Mouse (Mus musculus) heart, postnatal 36 days (tissue): ENCODE measurements around the gene Tmem114. TPM values are rescaled to one million over a fixed set of nuclear protein-coding genes. Genes with fewer than 3 reads are reported as not detected.
A peak's percentile ranks its signal among the peaks of the same experiment; 100 is the strongest.

ENCODE experiments used
- DNase-seq, 2 experiments: peaks; one replicate each; pipeline ENCODE4 v3.0.0; 2021 to 2022
- intact Hi-C: fragments of 180-260 bp; cut with DNase I; formaldehyde crosslinking; loops from one replicate; pipeline ENCODE4 v1.15.1; 2025
- total RNA-seq, 2 experiments: library from RNA; stranded (reverse); gene quantifications; 2 replicates each; pipeline ENCODE4 v1.2.3; 2021

Gene Tmem114
- total RNA-seq, 2 experiments from 2014 or later, result not detected

DNA sequence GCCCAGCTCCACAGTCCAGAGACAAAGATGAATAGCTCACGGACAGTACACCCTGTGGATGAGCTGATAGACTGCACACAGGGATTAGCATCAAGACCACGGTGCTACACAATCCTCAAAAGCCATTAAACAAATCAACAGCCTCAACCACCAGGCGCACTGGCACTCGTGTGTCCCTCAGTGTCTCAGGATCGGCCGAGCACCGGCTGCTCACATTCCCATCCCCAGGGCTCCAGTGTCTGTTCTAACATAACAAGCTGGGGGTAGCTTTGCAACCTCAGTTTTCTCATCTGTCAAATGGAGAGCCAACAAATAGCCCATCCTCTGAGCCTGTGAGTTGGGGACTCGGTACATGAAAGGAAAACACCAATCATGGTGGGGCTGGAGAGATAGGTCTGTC is 11.5 kb downstream of the Tmem114 start:
- DNase-seq, result no peak
- intact Hi-C loops, result loop anchor here (5.0 to 10.0 kb wide), 3 partner anchors 59 to 441 kb away; partner anchors contain the start of gene Mettl22

DNA sequence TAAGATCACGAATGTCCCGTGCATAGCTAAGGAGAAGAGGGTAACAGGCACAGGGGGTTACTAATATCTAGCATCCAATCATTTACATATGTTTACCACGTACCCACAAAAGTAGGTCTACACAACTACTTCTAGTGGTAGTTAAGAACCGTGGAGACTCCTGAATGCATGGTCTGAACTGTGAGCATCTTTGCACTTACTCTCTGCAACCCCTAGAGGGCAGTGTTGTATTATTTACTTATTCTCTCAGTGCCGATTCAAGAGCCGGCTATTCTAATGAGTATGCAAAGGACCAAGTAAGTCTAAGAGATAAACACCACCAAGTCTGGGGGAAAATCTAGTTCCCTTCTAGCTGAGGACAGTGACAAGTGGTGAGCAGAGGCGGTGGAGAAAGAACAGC is 12.7 kb downstream of the Tmem114 start:
- intact Hi-C loops, result loop anchor here (1.0 to 10.0 kb wide), 4 partner anchors 60 to 443 kb away; partner anchors contain the start of gene Mettl22
- peak in 1 of 2 experiments; percentile 17 for DNase-seq

DNA sequence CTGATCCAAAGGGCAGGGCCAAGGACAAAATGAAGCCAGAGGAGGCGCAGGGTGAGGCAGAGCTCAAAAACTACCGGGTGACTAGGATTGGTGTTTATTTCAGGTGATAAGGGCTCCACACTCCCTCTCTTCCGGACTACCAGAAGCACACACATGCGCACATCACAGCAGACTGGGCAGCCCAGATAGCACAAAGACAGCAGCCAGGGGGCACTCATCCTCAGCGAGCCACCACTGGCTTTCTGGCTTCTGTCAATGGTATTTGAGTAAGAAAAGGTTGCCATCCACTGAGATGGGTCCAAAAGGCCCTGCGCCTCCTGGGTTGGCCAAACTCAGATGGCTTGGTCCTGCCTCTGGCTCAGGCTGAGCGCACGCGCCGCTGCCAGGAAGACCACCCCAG is 15.7 kb downstream of the Tmem114 start:
- DNase-seq, result no peak
- intact Hi-C loops, result loop anchor here (5.0 kb wide), 1 partner anchor 363 kb away; no protein-coding TSS in a partner anchor

DNA sequence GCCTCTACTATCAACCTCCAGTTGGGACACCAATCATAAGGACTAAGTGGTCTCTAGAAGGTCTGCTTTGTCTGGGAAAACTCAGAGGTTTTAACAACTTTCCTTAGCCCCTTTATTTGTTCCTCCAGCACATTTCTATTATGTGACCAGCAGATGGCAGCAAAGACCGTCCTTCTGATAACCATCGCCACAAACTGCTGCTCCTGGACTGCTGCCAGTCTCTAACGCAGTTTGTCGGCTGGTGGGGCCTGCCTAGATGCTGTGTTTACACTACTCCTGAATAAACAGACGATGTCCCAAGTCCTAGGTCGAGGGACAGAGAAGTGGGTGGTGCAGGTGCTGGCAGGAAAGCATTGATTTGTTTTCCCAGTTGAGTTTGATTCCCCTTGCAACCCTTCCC is 18.2 kb downstream of the Tmem114 start:
- peak; percentile 38 to 58 for DNase-seq
- intact Hi-C loops, result loop anchor here (5.0 kb wide), 1 partner anchor 366 kb away; no protein-coding TSS in a partner anchor

DNA sequence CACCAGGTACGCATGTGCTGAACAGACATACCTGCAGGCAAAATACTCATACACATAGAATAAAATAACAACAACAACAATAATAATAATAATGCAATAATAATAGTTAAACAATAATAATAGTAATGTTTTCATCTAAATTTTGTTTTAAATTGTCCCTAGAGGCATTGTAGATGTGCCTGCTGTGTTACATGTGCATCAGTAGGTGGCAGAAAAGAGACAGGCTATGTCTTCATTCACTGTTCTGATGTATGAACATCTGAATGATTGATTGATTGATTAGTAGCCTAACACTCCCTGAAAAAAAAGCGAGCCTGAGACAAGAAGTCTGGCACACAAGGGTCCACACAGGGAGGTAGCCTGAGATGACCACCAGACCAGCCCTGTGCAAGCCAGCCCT is 22.3 kb downstream of the Tmem114 start:
- no peak for DNase-seq
- intact Hi-C loops, result no loop called here

DNA sequence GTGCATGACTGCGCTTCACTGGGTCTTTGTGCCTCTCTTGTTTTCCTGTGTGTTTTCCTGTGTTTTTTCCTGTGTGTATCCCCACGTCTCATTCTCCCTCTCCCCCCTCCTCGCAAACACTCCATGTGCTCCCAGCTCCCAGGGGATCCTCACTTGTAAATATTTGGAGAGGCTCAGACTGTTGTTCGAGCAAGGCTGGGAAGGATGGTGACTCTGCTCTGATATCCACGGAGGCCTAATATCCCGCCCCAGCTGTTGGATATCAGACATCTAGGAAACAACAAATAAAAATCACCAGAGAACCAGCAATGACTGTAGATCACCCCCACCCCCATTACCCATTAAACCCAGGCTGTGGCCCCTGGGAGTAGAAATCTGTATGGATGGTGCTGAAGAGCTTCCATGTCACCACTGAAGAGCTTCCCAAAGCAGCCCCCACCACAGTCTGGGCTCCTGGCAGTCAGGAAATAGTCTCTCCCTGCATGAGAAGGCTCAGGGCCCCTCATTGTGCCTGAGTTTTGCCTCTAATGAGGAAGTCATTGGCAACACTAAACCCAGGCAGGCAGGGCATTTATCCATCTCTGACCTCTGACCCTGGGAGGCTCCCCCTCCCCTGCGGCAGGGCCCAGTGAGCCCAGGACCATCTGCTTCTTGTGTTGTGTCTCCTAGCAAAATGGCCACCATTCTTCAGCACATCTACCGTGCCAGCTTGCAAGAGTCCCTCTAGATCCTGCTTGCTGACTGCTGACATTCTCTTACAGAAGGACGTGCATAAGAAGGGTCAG is 23.6 kb downstream of the Tmem114 start:
- intact Hi-C loops, result no loop called here
- no peak for DNase-seq

DNA sequence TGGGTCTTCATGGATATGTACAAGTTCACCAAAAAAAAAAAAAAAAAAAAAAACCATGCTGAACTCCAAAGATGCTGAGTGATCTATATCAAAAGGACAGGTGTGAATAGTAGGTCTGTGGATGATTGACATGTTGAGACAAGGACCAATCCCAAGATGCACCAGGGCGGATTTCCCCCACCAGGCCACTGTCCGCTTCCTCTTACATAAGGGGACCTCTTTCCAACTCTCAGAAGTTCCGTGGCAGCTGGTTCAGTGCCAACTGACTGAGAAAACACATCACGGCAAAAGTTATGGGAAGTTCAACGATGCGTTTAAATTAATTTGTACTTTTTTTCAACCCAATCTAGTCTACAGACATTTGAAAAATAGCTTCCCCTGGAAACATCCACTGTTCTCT is 25.1 kb downstream of the Tmem114 start:
- no peak for DNase-seq
- intact Hi-C loops, result no loop called here

DNA sequence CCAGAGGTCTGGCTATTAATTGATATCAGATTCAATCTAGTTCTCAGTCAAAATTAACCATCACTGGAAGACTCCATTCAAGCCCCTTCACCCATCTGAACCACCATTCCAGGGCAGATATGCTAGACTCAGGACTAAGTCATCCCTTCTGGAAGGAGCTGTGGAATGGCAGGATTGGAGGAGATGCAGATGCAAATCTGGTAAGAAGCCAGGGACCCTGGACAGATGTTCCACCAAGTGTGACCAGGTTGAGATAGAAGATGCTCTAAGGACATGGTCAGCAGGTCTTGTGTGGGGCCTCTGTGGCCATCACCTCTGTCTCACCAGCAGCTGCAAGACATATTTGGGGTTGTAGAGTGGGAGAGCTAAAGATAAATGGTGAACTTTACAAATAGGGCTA is 30.0 kb downstream of the Tmem114 start:
- intact Hi-C loops, result no loop called here
- DNase-seq, result no peak

DNA sequence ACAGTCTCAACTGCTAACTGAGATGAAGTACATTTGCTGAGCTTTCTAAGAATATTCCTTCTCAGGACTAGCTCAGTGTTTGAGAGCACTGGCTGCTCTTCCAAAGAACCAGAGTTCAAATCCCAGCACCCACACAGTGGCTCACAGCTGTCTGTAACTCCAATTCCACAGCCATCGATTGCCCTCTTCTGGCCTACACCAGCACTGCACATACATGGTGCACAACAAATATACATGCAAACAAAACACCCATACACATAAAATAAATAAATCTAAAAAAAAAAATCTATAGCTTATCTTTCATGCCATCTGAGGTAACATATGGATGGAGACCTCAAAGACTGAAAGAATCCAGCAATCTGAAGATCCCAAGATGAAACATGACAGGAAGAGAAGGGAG is 36.4 kb downstream of the Tmem114 start:
- intact Hi-C loops, result no loop called here
- DNase-seq, result no peak

DNA sequence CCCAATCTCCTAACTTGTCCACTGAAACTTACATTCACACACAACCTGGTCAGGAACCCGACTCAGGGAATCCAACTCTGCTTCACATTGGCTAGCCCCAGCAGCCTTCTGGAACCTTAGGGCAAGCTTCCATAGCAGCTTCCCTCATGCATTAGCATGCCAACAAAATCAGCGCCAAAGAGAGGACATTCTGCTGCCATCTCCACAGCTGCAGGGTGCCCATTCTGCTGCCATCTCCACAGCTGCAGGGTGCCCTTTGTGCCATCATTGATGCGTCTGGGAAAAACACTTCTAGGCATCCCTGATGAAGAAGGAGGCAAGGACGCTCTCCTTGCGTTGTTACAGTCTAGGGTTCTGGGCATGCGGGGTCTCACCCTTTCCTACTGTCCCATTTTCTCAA is 38.5 kb downstream of the Tmem114 start:
- intact Hi-C loops, result no loop called here
- DNase-seq, result no peak

DNA sequence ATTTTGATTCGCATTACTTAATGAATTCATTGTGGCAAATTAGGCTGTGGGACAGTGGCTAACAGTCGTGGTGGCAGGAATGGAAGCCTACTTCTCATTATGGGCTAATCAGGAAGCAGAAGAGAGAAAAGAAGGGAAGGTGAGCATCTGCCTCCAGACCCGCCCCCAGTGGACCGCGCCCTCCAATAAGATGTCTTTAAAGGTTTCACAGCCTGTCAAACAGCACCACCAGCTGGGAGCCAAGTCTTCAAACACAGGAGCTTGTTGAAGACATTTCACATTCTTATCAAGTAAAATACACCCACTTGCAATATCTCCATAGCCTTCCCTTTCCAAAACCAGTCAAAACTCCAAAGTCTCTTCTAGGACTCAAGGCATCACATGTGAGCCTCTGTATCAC is 39.3 kb downstream of the Tmem114 start:
- no peak for DNase-seq
- intact Hi-C loops, result no loop called here

DNA sequence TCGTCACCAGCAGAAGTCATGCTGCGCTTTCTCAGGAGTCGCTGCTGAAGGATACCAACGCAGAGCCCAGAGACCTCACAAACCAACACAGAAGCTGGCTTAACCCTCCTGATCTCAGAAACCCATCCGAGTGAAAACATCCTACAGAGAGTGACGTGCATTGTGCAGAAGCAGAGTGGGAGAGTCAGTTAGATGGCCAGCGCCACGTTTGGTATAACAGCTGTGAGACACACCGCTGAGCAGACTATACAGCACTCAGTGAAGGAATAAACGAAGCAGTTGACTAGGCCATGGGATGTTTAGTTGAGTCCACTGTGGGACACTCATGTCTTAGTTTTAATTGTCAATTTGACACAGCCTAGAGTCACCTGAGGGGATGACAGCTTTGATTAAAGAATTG is 40.2 kb downstream of the Tmem114 start:
- DNase-seq, result no peak
- intact Hi-C loops, result no loop called here

DNA sequence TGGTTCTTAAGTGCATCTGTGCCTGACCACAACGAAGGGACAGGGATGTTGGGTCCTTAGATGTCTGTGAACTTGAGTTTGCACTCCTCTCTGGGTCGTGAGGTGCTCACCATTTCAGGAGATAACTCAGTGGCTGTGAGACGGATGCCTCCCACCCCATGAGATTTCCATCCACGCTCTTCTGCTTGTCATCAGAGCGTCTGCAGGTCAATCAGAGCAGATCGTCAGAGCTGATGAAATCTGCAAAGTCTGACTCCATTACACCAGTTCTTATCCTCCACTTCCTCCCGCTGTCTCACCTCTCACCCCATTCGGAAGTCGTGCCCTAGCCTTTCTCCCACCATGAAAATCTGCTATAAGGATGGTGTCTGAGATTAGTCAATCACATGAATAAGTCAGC is 41.5 kb downstream of the Tmem114 start:
- intact Hi-C loops, result no loop called here
- DNase-seq, result no peak

DNA sequence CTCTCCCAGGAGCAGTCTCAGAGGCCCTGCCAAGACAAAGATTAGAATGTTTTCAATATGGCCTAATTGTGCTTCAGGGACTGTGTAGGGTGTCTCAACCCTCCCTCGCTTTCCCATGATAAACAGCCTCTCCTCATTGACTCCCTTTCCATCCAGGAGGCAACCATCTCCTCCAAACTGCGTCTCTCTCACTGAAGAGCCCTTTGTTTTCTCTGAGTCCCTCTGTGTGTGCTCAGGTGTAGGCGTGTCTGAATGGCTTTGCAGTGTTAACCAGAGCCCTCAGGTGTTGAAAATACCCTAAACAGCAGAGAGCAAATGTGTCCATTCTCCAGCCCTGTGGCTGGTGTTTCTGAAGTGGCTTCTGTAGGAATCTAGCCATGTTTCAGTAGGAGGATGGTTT is 61.9 kb downstream of the Tmem114 start:
- no peak for DNase-seq
- intact Hi-C loops, result no loop called here

Other genes with a start within 250 kb of the Tmem114 start
- 10 to 100 TPM; 30.5 to 33.8 TPM for gene Mettl22, start 45.7 kb upstream of the Tmem114 start, total RNA-seq
- 1 to 10 TPM; 3.9 to 4.7 TPM for gene Abat, start 88.3 kb upstream of the Tmem114 start, total RNA-seq
- 10 to 100 TPM; 33.5 to 36.0 TPM for gene Pmm2, start 212.5 kb upstream of the Tmem114 start, total RNA-seq
- gene Tmem186, start 212.6 kb upstream of the Tmem114 start, total RNA-seq, result 10 to 100 TPM; 16.7 to 16.8 TPM
- 10 to 100 TPM; 16.9 to 18.0 TPM for gene Carhsp1, start 247.0 kb upstream of the Tmem114 start, total RNA-seq